Mouse (Mus musculus) liver, embryonic 14.5 days (tissue): Measurements from ENCODE around the gene Kdm5b. TPM values are rescaled to one million over a fixed set of nuclear protein-coding genes. Genes with fewer than 3 reads are reported as not detected.

ENCODE experiments used
- ATAC-seq: fragments of 200-750 bp; cut with Nextera tagmentation; 2 replicates; pipeline ENCODE4 v1.8.0; 2017; ENCODE audit warnings: moderate number of reproducible peaks, mild to moderate bottlenecking, moderate library complexity; ENCODE audit not compliant: insufficient read depth
- DNase-seq, 3 experiments: peaks; one replicate each; pipeline ENCODE4 v3.0.0-alpha.2; 2012 to 2013; ENCODE audit warnings: low read depth in 3 of 3, low spot score in 3 of 3
- H3K27ac ChIP-seq: fragments of 300-500 bp; sonication (generic); 2 replicates; pipeline ENCODE4 v1.5.1; 2014; ENCODE audit warnings: moderate library complexity, mild to moderate bottlenecking, control low read depth, inconsistent platforms
- H3K27me3 ChIP-seq: fragments of 300-500 bp; sonication (generic); 2 replicates; pipeline ENCODE4 v1.6.1; 2014; ENCODE audit warnings: mild to moderate bottlenecking, low read length, moderate library complexity; ENCODE audit not compliant: control insufficient read depth, insufficient read depth
- H3K36me3 ChIP-seq: fragments of 300-500 bp; sonication (generic); replicated peaks from 2 replicates; pipeline ENCODE4 v1.6.1; 2014; ENCODE audit warnings: low read depth; ENCODE audit not compliant: control insufficient read depth, insufficient read depth
- H3K4me1 ChIP-seq, 2 experiments: fragments of 200-500 bp in 1 of 2; fragments of 300-500 bp in 1 of 2; sonication (generic) in 1 of 2; replicated peaks; 2 replicates each; pipeline ENCODE4 v1.6.1; 2012 to 2014; ENCODE audit warnings: antibody characterized with exemption in 1 of 2, inconsistent platforms in 1 of 2, low read length in 1 of 2; ENCODE audit not compliant: control insufficient read depth in 2 of 2, insufficient read depth in 2 of 2
- H3K4me2 ChIP-seq: fragments of 300-500 bp; sonication (generic); 2 replicates; pipeline ENCODE4 v1.6.1; 2014; ENCODE audit warnings: low read depth, mild to moderate bottlenecking, control low read depth, moderate library complexity
- H3K4me3 ChIP-seq, 2 experiments: fragments of 200-500 bp in 1 of 2; fragments of 300-500 bp in 1 of 2; sonication (generic) in 1 of 2; 2 replicates each; pipeline ENCODE4 v1.5.1; 2012 to 2014; ENCODE audit warnings: low read depth in 2 of 2, low read length in 2 of 2, mild to moderate bottlenecking in 2 of 2, control low read depth in 1 of 2, inconsistent platforms in 1 of 2, moderate library complexity in 1 of 2; ENCODE audit not compliant: insufficient read depth in 1 of 2
- H3K9ac ChIP-seq: fragments of 300-500 bp; sonication (generic); replicated peaks from 2 replicates; pipeline ENCODE4 v1.6.1; 2014; ENCODE audit warnings: mild to moderate bottlenecking, control low read depth, moderate library complexity
- H3K9me3 ChIP-seq: fragments of 300-500 bp; sonication (generic); 2 replicates; pipeline ENCODE4 v1.6.1; 2016; ENCODE audit warnings: low read length, mixed read lengths; ENCODE audit not compliant: control insufficient read depth
- CTCF ChIP-seq: IDR thresholded peaks from 2 replicates; pipeline ENCODE4 v1.5.1; 2016; ENCODE audit warnings: antibody characterized with exemption, low read depth, control low read depth
- EP300 ChIP-seq: IDR thresholded peaks from 2 replicates; pipeline ENCODE4 v1.6.1; 2016; ENCODE audit warnings: antibody characterized with exemption, low read depth
- WGBS: fragments of 180-500 bp; shearing (Covaris S2); extraction: QIAGEN DNeasy Blood & Tissue Kit; methylation state at CpG from one replicate; pipeline ENCODE4 v1.1.7; 2014; ENCODE audit not compliant: insufficient replicate concordance; 5-methylcytosine and 5-hydroxymethylcytosine counted together
- polyA plus RNA-seq, 2 experiments: library from polyadenylated mRNA; depleted of rRNA in 1 of 2; stranded (reverse) in 1 of 2; unstranded in 1 of 2; fragments of >200 nt; fragmentation: Nextera tagmentation in 1 of 2; extraction: Ambion mirVana in 1 of 2; gene quantifications; 2 replicates each; pipeline versions ENCODE4 v1.2.1 to v1.2.3; 2012 to 2014

Kdm5b gene
- polyA plus RNA-seq, 2 experiments, result 1.8 to 4.2 TPM

GRCm38 (mm10) chr1:134577384-134578120 is 17.6 kb downstream of the Kdm5b start:
- H3K27me3 ChIP-seq, result no peaks in the 10 kb centered on the region
- H3K27ac ChIP-seq, result no peak overlapping the region
- DNase-seq (no peak), ATAC-seq (no peak)
- no peaks in the 10 kb centered on the region for H3K36me3 ChIP-seq
- 73% methylated on average over 6 of the region's 6 CpGs for WGBS
- H3K9ac ChIP-seq, result no peak overlapping the region
- no peak overlapping the region for H3K4me3 ChIP-seq
- H3K9me3 ChIP-seq, result no peaks in the 10 kb centered on the region
- TF ChIP-seq EP300 (no peak), CTCF (no peak)
- H3K4me2 ChIP-seq, result no peak overlapping the region
- peaks cover 8 to 11% of the 10 kb centered on the region in 2 experiments for H3K4me1 ChIP-seq

- H3K4me2 ChIP-seq, result no peak overlapping the region
- no peak for ATAC-seq
- DNase-seq, result no peak
- TF ChIP-seq EP300 (no peak), CTCF (no peak)
- no peak overlapping the region for H3K4me3 ChIP-seq
- 65% methylated on average over 2 of the region's 2 CpGs for WGBS
- no peaks in the 10 kb centered on the region for H3K36me3 ChIP-seq
- no peaks in the 10 kb centered on the region for H3K27me3 ChIP-seq
- H3K9ac ChIP-seq, result no peak overlapping the region
- H3K4me1 ChIP-seq, result peaks cover 0 to 10% of the 10 kb centered on the region in 2 experiments; a peak in 2 of 4 replicates
- no peaks in the 10 kb centered on the region for H3K9me3 ChIP-seq
- H3K27ac ChIP-seq, result no peak overlapping the region
Measured at GRCm38 (mm10) chr1:134580796-134581195, 20.8 kb downstream of the Kdm5b start.

- no peak overlapping the region for H3K4me3 ChIP-seq
- H3K9ac ChIP-seq, result no peak overlapping the region
- H3K27ac ChIP-seq, result no peak overlapping the region
- TF ChIP-seq EP300 (no peak), CTCF (no peak)
- ATAC-seq (no peak), DNase-seq (no peak)
- H3K27me3 ChIP-seq, result no peaks in the 10 kb centered on the region
- H3K9me3 ChIP-seq, result no peaks in the 10 kb centered on the region
- no peaks in the 10 kb centered on the region for H3K36me3 ChIP-seq
- peaks cover 0 to 10% of the 10 kb centered on the region in 2 experiments; a peak in 2 of 4 replicates for H3K4me1 ChIP-seq
- no peak overlapping the region for H3K4me2 ChIP-seq
- 41% methylated on average over 3 of the region's 3 CpGs for WGBS
Measured at GRCm38 (mm10) chr1:134583560-134583959, 23.6 kb downstream of the Kdm5b start.

GRCm38 (mm10) chr1:134589676-134590075 is 29.7 kb downstream of the Kdm5b start:
- TF ChIP-seq CTCF, result no peak
- TF ChIP-seq EP300, result no peak
- Histone ChIP-seq H3K36me3 (no peaks in the 10 kb centered on the region), H3K4me1 (no peaks in the 10 kb centered on the region), H3K27me3 (no peaks in the 10 kb centered on the region), H3K4me3 (no peak overlapping the region), H3K9me3 (no peaks in the 10 kb centered on the region), H3K9ac (no peak overlapping the region), H3K4me2 (no peak overlapping the region), H3K27ac (no peak overlapping the region)
- no peak for ATAC-seq
- DNase-seq, result no peak

GRCm38 (mm10) chr1:134591773-134592172 is 31.8 kb downstream of the Kdm5b start:
- no peak overlapping the region for H3K27ac ChIP-seq
- WGBS, result 76% methylated on average over 2 of the region's 2 CpGs
- no peak overlapping the region for H3K4me2 ChIP-seq
- no peak overlapping the region for H3K4me3 ChIP-seq
- no peaks in the 10 kb centered on the region for H3K27me3 ChIP-seq
- TF ChIP-seq EP300 (no peak), CTCF (no peak; the same call in 1 of the 2 replicates)
- no peaks in the 10 kb centered on the region for H3K4me1 ChIP-seq
- no peaks in the 10 kb centered on the region for H3K36me3 ChIP-seq
- H3K9me3 ChIP-seq, result no peaks in the 10 kb centered on the region
- no peak for ATAC-seq
- no peak for DNase-seq
- no peak overlapping the region for H3K9ac ChIP-seq
